Mouse (Mus musculus) spleen, postnatal 4 days (tissue): Measurements from ENCODE around the gene Cd19.
A peak's percentile ranks its signal among the peaks of the same experiment; 100 is the strongest.

Source experiments
- DNase-seq, 2 experiments: peaks; one replicate each; pipeline ENCODE4 v3.0.0; 2022; ENCODE audit warnings: low spot score in 2 of 2

Cd19 gene

GRCm38 (mm10) chr7:126388185-126388584 is 26.5 kb downstream of the Cd19 start:
- no peak for DNase-seq

GRCm38 (mm10) chr7:126383565-126383964 is 31.1 kb downstream of the Cd19 start:
- DNase-seq, result no peak

GRCm38 (mm10) chr7:126377278-126378158 is 37.2 kb downstream of the Cd19 start, which contains the start of gene Spns1:
Spns1 (minus strand) TSS chr7:126377450.
- peak; percentile 92 to 95 for DNase-seq

- peak in 1 of 2 experiments; percentile 76 for DNase-seq
These were observed 37.8 kb downstream of the Cd19 start for GRCm38 (mm10) chr7:126376903-126377277.

- no peak for DNase-seq
These were observed 39.7 kb downstream of the Cd19 start for GRCm38 (mm10) chr7:126375012-126375411.

- no peak for DNase-seq
These were observed 40.2 kb downstream of the Cd19 start for GRCm38 (mm10) chr7:126374526-126374925.

GRCm38 (mm10) chr7:126373007-126373406 is 41.7 kb downstream of the Cd19 start:
- DNase-seq, result no peak

- DNase-seq, result peak; percentile 49 to 78
These were observed 45.3 kb downstream of the Cd19 start, which contains the start of gene Lat for GRCm38 (mm10) chr7:126369393-126369792. Lat (minus strand) TSS chr7:126369570.

- no peak for DNase-seq
These were observed 46.3 kb downstream of the Cd19 start for GRCm38 (mm10) chr7:126368367-126368766.

- no peak for DNase-seq
These were observed 47.1 kb downstream of the Cd19 start for GRCm38 (mm10) chr7:126367636-126368035.

GRCm38 (mm10) chr7:126363038-126363437 is 51.7 kb downstream of the Cd19 start:
- no peak for DNase-seq

GRCm38 (mm10) chr7:126359049-126359448 is 55.6 kb downstream of the Cd19 start:
- DNase-seq, result no peak
